Mouse (Mus musculus) hindlimb bud, embryonic 11.5 days (tissue): ENCODE results near the gene Pip5k1b.

ENCODE experiments used
- DNase-seq: peaks from one replicate; pipeline ENCODE4 v3.0.0-alpha.2; 2012; ENCODE audit warnings: low read depth, low spot score; ENCODE audit errors: extremely low spot score

Gene Pip5k1b

DNA sequence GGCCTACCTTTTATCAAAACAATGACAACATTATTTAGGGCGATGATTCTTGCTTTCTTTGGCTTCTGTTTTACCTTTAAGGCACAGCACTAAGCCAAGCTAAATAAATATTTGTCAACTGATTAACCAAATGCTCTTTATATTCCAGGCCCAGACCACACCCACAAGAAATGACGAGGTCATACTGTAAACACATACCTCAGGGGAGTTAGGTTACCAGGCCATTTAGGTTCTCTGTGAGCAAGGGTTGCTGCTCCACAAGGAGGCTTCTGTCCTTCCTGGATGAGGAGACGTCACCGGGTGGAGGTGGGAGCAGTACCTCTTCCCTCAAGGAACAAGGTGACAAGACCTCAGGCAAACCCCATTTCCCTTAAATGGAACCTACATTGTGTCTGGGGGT is 128.4 kb downstream of the Pip5k1b start:
- DNase-seq = no peak

DNA sequence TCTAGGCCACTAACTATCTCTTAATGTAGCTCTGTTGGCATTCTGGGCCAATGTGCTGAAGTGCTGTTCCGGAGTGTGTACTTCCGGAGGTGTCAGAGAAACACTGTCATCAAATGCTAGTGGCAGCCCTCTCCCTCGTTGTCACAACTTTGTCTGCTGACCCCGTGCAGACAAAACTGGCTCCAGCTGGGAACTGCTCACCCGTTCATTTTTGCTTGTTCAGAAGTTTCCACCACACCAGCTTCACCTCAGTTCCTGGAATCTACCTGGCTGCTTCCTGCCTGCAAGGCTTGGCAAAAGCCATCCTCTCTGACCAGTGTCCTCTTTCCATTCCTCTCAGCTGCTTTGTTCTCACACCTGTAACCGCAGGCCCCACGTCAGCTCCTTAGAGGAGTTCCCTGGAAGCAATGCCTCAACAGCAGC is 128.9 kb downstream of the Pip5k1b start:
- DNase-seq = no peak

DNA sequence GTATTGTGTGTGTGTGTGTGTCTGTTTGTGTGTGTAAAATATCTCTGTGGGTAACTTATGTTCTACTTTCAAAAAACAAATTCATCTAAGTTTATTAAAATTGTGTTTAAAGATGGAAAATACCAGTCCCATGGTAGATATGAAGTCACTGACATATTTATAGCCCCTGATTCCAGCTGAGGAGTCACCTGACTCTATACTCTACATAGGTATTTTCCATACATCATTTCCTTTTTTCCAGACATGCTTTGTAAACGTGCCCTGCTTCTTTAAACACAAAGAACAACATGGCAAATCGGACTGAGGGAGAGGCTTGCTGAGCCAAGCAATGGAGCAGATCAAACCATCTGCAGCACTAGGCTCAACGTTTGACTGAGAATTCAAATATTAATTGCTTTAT is 137.6 kb downstream of the Pip5k1b start:
- DNase-seq = no peak

DNA sequence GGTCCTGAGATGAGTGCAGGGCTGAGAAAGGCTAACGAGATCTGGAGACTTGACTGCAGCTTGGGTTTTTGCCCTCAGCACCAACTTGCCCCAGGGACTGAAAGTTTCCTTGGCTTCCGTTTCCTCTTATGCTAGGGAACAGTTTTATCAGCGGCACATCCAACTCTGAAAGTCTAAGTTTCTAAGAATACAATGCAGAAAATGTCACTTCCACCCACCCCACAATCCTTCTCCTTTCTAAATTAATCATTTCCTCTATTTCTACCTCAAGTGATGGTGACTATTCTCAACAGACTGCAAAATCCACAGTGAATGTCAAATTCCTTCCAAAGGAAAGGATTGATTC is 138.0 kb downstream of the Pip5k1b start:
- no peak for DNase-seq

DNA sequence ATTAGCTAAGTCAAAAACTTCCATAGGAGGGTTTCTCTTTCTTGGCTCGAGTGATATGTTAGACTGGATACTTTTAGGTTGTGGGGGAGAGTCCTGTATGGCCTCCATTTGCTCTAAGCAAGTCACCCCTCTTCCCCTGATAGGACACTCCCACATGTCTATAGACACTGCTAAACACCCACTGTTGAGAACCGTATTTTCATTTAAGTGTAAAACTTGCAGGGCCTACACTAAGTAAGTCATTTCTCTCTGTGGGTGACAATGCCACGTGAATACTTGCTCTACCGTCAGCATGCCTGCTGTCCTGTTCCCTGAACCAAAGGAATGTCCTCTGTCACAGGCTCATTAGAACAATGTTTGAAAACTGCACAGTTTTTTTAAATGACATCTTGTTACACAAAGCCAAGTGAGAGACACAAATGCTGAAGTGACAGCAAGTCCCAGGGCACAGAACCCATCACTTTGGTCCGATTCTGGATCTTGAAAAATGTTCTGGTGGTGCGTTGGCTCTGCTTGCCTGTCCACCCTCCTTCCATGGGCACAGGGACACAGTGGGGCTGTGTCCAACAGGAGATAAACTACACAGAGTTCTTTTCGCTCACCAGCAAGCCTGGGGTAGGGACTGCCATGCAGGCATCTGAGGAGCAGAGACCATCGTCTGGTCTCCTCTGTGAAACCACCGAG is 138.6 kb downstream of the Pip5k1b start:
- DNase-seq = no peak

DNA sequence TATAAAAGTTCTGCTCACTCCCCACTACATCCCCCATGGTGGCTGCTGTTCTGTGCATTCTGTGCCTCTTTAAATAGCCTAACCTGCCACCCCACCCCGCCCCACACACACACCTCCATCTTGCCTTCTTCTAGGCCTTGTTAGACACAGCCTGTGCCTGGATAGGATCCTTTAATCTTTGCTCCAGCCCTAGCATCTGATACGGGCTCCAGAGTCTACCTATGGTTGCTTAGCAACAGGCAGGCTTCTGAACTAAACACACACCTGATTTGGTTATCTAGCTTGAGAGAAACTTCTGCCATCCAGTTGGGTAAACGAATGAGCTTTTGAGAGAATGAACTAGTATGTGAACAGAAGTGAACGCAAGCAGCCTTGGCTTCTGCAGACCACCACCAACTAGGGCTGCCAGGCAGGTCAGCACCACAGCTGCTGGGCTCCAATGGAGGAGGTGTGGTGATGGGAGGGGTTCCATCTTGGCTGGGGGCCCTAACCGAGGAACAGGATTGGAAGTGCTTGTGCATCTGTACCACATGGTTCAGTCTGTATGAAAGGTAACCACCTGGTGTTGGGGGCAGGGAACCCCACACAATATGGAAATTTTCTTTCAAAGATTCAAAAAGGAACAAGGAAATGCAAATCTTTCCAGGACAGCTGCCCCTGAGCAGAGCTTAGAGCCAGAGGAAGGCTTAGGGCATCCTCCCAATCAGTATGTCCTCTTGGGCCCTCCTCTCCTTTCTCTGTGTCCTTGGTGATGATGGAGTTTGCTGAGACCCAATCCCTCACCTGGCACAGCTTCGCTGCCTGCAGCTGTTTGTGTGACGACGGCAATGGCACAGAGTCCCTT is 139.7 kb downstream of the Pip5k1b start:
- no peak for DNase-seq

DNA sequence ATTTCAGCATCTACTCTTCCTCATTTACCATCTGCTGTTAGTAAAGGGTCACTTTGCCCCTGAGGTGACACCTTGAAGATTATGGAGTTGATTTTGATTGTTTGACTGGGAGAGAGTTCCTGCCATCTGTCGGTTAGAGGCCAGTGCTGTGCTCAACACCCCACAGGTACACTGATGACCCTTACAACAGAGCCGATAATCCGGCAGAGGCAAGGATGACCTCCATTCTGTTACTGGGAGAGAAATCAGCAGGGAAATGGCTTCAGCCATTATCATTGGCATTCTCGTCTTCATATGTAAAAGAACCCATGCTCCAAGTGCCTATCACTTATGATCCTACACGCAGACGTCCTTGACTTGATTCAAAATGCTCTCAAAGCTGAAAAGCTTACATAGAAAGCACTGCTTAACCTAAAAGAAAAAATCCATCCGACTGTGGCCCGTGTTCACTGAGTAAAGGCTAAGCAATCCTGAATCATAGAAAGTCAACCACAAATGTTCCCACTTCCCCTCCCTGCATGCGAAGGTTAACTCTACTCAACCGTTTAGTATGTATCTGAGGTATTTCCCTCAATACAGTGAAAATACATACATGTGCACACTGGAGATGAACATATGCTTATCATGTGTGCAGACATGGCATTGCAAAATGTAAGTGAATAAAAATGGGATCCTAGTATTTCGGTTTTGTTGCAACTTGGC is 146.7 kb downstream of the Pip5k1b start:
- DNase-seq = no peak

DNA sequence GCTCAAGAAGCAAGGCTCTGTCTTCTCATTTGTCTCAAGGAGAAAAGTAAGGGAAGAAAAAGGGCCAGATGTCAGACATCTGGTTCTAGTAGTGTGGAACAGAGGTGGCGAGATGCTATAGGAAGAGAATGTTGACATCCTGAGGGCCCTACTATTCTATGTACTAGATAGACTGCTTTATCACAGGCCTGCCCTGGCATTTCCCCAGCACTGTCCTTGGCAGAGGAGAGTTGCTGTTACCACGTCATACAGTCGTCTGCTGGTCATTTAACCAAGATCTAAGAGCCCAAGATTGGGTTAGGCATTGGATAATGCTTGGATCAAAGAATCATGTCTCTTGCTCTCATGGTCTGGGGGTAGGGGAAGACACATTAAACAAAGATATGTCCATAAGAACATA is 151.0 kb downstream of the Pip5k1b start:
- DNase-seq = no peak

DNA sequence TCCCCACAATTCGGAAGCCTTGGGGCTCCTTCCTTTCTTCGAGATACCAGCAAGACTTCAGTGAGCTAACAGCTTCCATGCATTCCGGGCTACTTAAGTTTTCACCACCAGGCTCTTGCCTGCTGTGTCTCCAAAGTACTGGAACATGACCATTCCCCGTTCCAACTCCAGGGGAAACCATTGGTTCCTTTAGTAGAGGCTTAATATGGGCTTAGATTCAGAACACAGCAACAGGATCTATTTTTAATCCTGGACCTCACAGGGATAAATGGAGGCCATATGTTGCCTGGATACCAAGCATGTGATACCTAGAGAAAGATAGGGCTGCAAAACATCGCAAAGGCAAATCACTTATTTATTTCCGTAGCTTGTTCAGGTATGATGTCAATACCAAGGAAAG is 152.4 kb downstream of the Pip5k1b start:
- no peak for DNase-seq

DNA sequence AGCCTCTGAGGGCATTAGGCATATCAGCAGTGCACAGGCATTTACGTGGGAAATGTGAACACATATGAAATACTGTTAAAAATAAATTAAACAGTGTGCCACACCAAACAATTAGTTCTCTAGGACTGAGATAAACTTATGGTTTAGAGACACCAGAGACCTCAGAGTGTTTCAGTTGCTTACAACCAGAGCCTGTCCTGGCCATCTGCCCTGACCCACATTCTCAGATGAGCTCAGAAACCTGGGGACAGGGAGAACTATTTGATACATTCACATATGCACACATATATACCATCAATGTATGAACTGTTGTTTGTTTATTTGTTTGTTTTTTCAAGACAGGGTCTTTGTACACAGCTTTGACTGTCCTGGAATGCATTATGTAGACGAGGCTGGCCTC is 161.8 kb downstream of the Pip5k1b start:
- DNase-seq = no peak

DNA sequence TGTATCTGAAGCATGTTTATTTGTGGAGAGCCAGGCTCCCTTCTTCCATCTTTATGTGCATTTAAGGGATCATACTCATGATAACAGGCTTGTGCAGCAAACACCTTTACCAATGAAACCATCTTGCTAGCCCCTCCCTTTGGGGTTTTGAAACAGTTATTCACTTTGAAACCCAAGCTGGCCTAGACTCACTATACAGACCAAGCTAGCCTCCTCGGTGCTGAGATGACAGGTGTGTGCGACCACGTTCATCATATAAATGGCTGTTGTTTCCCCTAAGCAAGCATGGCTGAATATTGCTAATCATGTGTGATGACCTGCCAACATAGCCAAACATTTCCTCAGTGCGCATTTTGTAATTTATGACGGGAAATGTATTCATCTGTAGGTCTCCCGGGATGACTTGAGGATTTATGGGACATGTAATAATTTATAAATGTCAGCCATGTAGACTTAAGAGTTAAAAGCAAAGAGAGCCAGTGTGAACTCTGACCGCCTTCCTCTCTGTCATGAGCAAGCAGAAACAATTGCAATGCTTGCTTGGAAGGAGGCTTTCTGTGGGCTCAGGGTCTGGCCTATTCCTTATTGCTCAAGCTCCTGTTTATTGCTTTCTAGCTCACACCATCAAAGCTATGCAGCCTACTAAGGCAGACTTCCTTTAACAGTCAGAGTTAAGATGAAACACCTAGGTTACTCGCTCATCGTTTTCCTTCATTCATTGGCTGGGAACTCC is 164.0 kb downstream of the Pip5k1b start:
- peak; percentile 16 for DNase-seq

DNA sequence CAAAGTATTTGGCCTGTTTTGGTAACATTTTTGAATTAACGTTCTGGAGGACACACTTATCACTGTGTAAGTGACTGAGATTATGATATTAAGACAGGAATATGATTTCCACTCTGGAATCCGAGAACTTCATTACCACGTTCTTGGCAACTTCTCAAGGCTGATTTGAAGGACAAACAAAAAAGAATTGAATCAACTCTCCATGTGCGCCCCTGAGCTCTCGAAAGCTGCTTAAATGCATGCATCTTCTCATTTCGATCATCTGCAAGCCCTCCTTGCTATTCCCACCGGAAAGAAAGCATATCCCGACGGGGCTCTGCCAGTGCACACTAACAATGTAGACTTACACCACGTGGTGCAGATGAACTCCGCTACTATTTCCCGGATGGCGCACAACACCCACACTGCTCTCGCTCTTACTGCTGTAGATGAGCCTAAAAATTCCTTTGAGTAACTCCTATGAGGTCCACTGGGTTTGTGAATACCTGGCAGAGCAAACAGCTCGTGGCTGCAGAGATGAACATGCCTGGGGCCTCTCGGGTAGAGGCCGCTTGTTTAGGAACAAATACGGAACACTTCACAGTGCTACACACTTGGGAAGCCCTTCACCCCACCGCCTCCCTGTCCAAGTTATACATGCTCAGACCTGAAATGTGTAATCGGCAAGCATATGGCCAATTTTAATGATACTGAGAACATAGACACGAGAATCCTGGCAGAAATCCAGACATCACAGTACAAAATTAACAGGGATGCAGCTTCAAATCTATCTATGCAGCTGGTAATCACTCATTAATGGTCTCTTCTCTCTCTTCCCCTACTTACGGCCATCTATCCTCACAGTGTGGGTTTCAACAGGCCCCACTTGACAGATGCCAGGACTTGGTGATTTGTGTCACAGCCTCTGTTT is 168.5 kb downstream of the Pip5k1b start:
- DNase-seq = no peak

DNA sequence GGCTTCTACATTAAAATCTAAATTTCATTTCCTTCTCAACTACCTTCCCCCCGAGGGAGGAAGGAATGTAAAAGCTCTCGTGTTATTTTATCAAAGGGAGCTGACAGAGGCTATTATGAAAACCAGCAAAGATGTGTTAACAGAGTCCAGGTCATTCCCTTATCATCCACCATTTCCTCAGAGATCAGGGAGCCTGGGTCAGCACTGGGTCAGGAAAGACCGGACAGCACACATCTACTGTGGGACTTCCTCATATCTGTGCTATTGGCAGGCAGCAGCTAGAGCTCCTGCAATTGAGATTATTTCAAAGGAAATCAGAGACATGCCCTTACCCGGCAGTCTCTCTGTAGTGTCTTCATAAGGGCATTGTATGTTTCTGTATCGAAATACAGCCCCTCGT is 177.2 kb downstream of the Pip5k1b start:
- DNase-seq = no peak

DNA sequence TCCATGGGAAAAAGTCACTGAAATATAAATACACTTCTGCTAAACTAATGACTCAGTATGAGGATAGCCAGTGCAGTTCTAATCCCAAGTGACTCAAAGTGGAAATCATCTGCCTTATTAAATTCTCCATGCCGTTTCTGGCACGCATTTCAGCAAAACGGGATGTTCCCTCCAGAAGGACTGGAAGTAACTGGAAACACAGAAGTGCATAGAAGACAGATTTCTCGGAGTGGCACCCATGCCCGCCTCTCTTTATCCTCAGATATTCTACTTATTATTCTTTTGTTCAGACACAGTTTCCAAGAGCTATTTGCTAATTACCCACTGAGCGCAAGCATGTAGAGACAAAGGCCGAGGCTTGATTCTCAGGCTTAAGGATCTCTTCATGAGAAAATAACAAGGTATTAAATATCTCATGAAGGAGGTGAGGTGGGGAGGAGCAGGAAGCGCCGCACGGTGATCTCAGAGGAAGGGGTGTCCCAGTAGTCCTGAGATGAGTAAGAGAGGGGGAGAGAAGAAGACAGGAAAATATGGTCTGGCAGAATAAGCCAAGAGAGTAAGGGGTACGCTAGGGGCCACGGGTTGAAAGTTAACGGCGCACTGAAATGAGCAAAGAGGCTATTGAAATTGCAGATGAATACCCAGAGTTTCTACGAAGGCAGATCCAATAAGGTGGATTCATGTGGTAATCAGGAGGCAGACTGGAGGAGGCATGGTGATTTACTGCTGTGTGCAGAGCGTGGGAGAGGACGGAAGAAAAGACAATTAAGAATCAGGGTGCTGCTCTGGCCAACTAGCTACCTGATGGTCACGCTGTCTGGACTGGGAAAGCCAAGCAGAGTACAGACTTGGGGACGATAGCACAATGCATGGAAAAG is 183.7 kb downstream of the Pip5k1b start:
- DNase-seq = no peak

DNA sequence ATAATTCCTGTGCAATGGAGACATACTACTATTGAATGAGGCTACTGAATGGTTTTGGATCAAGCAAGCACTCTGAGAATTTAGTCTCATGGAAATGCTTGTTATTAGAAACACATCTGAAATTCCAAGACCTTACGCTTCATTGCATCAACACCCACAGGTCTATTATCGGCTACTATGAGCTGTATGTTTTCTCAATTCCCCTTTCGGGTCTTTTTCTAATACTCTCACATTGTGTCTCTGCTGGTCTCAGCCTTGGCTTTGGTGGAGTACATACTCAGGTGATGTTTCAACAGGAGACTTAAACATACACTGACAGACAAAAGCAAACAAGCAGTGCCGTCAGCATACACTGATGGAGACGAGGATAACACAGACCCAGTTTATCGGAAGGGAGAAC is 187.3 kb downstream of the Pip5k1b start:
- DNase-seq = no peak

DNA sequence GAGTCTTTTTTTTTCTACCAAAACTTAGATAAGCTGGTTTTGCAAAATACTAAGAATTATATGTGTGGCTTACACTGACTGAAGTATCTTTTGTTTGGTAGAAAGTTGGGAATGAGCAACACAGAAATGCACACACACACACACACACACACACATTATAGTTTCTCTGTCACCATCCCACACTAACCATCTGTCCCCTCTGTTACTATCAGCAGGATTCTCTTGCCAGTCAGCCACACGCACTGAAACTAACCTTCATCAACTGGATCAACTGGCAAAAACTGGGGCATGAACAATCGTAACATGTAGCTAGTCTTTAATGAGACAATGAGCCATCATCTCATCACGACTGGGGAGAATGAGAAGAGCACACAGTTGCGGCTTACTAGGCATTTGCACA is 187.9 kb downstream of the Pip5k1b start:
- no peak for DNase-seq

DNA sequence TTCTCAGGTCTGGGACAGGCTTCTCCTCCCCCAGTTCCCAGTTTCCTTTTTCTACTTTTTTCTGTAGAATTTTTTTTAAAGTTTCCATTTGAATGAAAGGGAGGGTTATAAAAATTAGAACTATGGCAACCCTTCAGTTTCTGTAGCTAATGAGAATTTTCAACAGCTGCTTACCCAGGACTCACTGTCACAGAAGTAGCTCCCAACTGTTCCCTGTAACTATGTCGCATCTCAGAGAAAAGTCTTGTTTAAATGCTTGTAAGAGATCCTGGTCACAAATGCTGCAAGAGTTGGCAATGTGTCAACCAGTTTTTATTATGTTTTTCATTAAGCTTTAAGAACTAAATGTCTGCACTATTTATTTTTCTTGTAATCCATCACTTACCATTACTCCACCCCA is 188.9 kb downstream of the Pip5k1b start:
- DNase-seq = no peak

DNA sequence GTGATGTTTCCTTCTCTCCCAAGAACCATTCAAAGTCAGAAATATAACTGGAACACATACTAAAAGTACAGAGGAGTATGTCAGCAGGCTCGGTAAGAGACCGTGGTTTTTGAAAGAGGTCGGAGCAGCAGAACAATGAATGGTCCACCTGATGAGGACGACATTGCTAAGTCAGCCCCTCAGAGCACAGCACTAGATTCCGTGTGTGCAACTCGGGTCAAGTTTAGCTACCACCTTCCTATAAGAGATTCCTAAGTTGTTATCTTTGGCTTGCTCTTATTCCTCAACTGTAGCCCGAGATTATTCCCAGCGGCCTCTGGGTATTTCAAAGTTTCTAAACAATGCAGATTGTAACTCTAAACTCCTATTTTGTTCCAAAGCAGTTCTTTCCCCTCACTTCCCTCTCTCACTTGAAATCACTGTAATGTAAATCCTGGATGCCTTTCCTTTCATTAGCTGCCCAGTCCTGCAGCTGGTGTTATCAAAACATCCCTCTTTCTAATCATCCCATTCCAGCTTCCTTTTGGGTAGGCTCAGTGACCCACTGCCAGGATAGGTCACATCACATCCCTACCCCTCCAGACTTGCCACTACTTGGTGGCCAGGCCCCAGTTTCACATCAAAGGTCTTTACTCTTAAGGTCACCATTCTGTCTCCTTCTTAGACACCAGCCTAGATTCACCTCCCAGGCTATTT is 192.9 kb downstream of the Pip5k1b start:
- no peak for DNase-seq

DNA sequence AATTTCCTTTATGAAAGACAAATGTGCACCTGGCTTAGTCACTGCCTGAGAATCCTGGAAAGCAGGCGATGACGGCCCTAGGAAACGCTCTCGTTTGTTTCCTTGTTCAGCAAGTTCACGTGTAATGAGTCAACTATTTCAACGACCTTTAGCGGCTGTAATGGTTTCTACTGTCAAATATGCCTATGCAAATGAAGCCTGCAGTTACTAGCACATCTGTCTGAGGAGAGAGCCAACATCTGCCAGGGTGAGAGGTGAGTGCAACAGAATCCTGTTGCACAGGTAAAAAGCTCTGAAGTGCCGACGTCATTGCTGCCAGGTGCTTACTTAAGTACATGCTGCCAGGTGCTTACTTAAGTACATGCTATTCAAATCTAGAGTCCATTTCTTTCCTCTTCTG is 196.4 kb downstream of the Pip5k1b start:
- no peak for DNase-seq
